Mouse (Mus musculus): ENCODE measurements at regions not wholly inside any gene's neighbourhood (a gene's known extent, or its start where the extent isn't known, plus 50 kb on each side); places are given as distances from the start of the nearest gene placed in this dataset.

- 67% methylated on average over 3 of the region's 3 CpGs for WGBS
- Histone ChIP-seq H3K4me3 (no peak overlapping the region), H3K36me3 (ENCODE audit: control insufficient read depth, insufficient read depth, low read length) (no peaks in the 10 kb centered on the region), H3K4me1 (ENCODE audit: control insufficient read depth, insufficient read depth, low read length) (no peaks in the 10 kb centered on the region), H3K9ac (ENCODE audit: low read depth, low read length) (no peak overlapping the region), H3K79me2 (replicated peaks; ENCODE audit: control insufficient read depth, insufficient read depth, low read length) (no peaks in the 10 kb centered on the region), H3K27ac (no peak overlapping the region), H3K27me3 (ENCODE audit: control insufficient read depth, insufficient read depth, low read length) (no peaks in the 10 kb centered on the region)
- DNase-seq, result no peak
- intact Hi-C loops (cut with DNase I), result no loop called here
- TF ChIP-seq EP300 (IDR thresholded peaks at IDR 0.05; ENCODE audit: insufficient read depth, low read depth, low read length) (no peak), POLR2A (IDR thresholded peaks at IDR 0.05; ENCODE audit: insufficient read depth, low read depth, low read length) (no peak), CTCF (IDR thresholded peaks at IDR 0.05) (no peak)
These were observed 96.0 kb upstream of the Lmo4 start for GRCm38 (mm10) chr3:144301068-144301467.

DNA sequence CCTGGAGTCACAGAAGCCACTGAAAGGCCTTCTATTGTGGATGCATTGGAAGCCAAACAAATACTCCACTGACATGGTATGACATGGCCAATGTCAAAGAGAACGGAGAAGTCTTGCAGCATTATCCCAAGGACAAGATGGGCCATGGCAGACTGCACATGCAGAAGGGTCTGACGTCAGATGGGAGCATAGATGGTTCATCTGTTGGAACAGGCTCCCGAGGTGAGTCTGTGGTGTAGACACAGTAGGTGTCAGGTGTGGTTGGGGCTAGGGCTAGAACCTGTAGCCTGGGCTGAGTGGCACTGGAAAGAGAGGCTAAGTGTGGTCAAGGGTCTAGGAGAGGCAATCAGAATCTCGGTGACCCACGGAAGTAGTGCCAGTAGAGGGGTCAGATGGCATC is 94.2 kb upstream of the Lmo4 start:
- H3K79me2 ChIP-seq (replicated peaks; ENCODE audit: control insufficient read depth, insufficient read depth, low read length), result no peaks in the 10 kb centered on the region
- H3K9ac ChIP-seq (ENCODE audit: low read depth, low read length), result no peak overlapping the region
- TF ChIP-seq EP300 (IDR thresholded peaks at IDR 0.05; ENCODE audit: insufficient read depth, low read depth, low read length), result no peak
- TF ChIP-seq POLR2A (IDR thresholded peaks at IDR 0.05; ENCODE audit: insufficient read depth, low read depth, low read length), result no peak
- TF ChIP-seq CTCF (IDR thresholded peaks at IDR 0.05), result no peak
- no peaks in the 10 kb centered on the region for H3K36me3 ChIP-seq (ENCODE audit: control insufficient read depth, insufficient read depth, low read length)
- H3K27ac ChIP-seq, result no peak overlapping the region
- no peak for DNase-seq
- H3K27me3 ChIP-seq (ENCODE audit: control insufficient read depth, insufficient read depth, low read length), result no peaks in the 10 kb centered on the region
- no peak overlapping the region for H3K4me3 ChIP-seq
- H3K4me1 ChIP-seq (ENCODE audit: control insufficient read depth, insufficient read depth, low read length), result no peaks in the 10 kb centered on the region
- intact Hi-C loops (cut with DNase I), result no loop called here
- 87% methylated on average over 5 of the region's 5 CpGs for WGBS

GRCm38 (mm10) chr3:144289489-144289888 is 84.5 kb upstream of the Lmo4 start:
- intact Hi-C loops (cut with DNase I), result no loop called here
- 71% methylated on average over 3 of the region's 3 CpGs for WGBS

GRCm38 (mm10) chr3:144286100-144286499 is 81.1 kb upstream of the Lmo4 start:
- H3K4me1 ChIP-seq (ENCODE audit: control insufficient read depth, insufficient read depth, low read length), result no peaks in the 10 kb centered on the region
- intact Hi-C loops (cut with DNase I), result no loop called here
- no peaks in the 10 kb centered on the region for H3K79me2 ChIP-seq (replicated peaks; ENCODE audit: control insufficient read depth, insufficient read depth, low read length)
- no peak for DNase-seq
- no peak for TF ChIP-seq EP300 (IDR thresholded peaks at IDR 0.05; ENCODE audit: insufficient read depth, low read depth, low read length)
- TF ChIP-seq POLR2A (IDR thresholded peaks at IDR 0.05; ENCODE audit: insufficient read depth, low read depth, low read length), result no peak
- TF ChIP-seq CTCF (IDR thresholded peaks at IDR 0.05), result no peak
- H3K27ac ChIP-seq, result no peak overlapping the region
- H3K9ac ChIP-seq (ENCODE audit: low read depth, low read length), result no peak overlapping the region
- no peaks in the 10 kb centered on the region for H3K36me3 ChIP-seq (ENCODE audit: control insufficient read depth, insufficient read depth, low read length)
- no peak overlapping the region for H3K4me3 ChIP-seq
- WGBS, result 86% methylated on average over 8 of the region's 8 CpGs
- H3K27me3 ChIP-seq (ENCODE audit: control insufficient read depth, insufficient read depth, low read length), result no peaks in the 10 kb centered on the region

More at GRCm38 (mm10) chr3:144289489-144289888, 84.5 kb upstream of the Lmo4 start:
- no peaks in the 10 kb centered on the region for H3K27me3 ChIP-seq (ENCODE audit: control insufficient read depth, insufficient read depth, low read length)
- no peaks in the 10 kb centered on the region for H3K4me1 ChIP-seq (ENCODE audit: control insufficient read depth, insufficient read depth, low read length)
- no peak for TF ChIP-seq POLR2A (IDR thresholded peaks at IDR 0.05; ENCODE audit: insufficient read depth, low read depth, low read length)
- TF ChIP-seq EP300 (IDR thresholded peaks at IDR 0.05; ENCODE audit: insufficient read depth, low read depth, low read length), result no peak
- TF ChIP-seq CTCF (IDR thresholded peaks at IDR 0.05), result no peak
- no peak for DNase-seq
- no peak overlapping the region for H3K4me3 ChIP-seq
- H3K36me3 ChIP-seq (ENCODE audit: control insufficient read depth, insufficient read depth, low read length), result no peaks in the 10 kb centered on the region
- no peaks in the 10 kb centered on the region for H3K79me2 ChIP-seq (replicated peaks; ENCODE audit: control insufficient read depth, insufficient read depth, low read length)
- H3K9ac ChIP-seq (ENCODE audit: low read depth, low read length), result no peak overlapping the region
- H3K27ac ChIP-seq, result no peak overlapping the region

DNA sequence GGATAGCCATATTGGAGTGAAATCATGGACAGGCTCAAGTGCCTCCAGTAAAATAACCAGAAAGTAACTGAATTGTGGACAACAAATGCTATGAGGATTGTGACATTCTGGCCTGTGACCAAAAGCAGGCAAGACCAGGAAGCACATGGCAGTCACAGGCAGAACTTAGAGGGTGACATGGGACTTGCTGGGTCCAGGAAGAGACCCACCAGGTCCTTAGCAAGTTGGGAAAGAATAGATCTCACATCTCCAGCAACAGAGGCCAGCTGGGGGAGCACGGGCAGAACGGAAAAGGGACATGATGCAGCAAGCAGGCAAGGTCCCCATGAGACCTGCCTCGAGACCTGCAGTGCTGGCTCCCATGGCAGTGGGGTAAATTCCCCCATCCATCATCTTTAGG is 79.3 kb upstream of the Lmo4 start:
- Histone ChIP-seq H3K27me3 (ENCODE audit: control insufficient read depth, insufficient read depth, low read length) (no peaks in the 10 kb centered on the region), H3K27ac (no peak overlapping the region), H3K36me3 (ENCODE audit: control insufficient read depth, insufficient read depth, low read length) (no peaks in the 10 kb centered on the region), H3K4me1 (ENCODE audit: control insufficient read depth, insufficient read depth, low read length) (no peaks in the 10 kb centered on the region), H3K79me2 (replicated peaks; ENCODE audit: control insufficient read depth, insufficient read depth, low read length) (no peaks in the 10 kb centered on the region), H3K9ac (ENCODE audit: low read depth, low read length) (no peak overlapping the region), H3K4me3 (no peak overlapping the region)
- intact Hi-C loops (cut with DNase I), result no loop called here
- TF ChIP-seq CTCF (IDR thresholded peaks at IDR 0.05) (no peak), POLR2A (IDR thresholded peaks at IDR 0.05; ENCODE audit: insufficient read depth, low read depth, low read length) (no peak), EP300 (IDR thresholded peaks at IDR 0.05; ENCODE audit: insufficient read depth, low read depth, low read length) (no peak)
- DNase-seq, result no peak
- whole genome bisulfite sequencing, result 62% methylated on average over 3 of the region's 3 CpGs

- Histone ChIP-seq H3K9ac (ENCODE audit: low read depth, low read length) (no peak overlapping the region), H3K4me3 (no peak overlapping the region), H3K27ac (no peak overlapping the region), H3K36me3 (ENCODE audit: control insufficient read depth, insufficient read depth, low read length) (no peaks in the 10 kb centered on the region), H3K4me1 (ENCODE audit: control insufficient read depth, insufficient read depth, low read length) (no peaks in the 10 kb centered on the region), H3K27me3 (ENCODE audit: control insufficient read depth, insufficient read depth, low read length) (no peaks in the 10 kb centered on the region), H3K79me2 (replicated peaks; ENCODE audit: control insufficient read depth, insufficient read depth, low read length) (no peaks in the 10 kb centered on the region)
- intact Hi-C loops (cut with DNase I), result no loop called here
- DNase-seq, result no peak
- 89% methylated on average over 5 of the region's 5 CpGs for WGBS
- no peak for TF ChIP-seq POLR2A (IDR thresholded peaks at IDR 0.05; ENCODE audit: insufficient read depth, low read depth, low read length)
- TF ChIP-seq EP300 (IDR thresholded peaks at IDR 0.05; ENCODE audit: insufficient read depth, low read depth, low read length), result no peak
- no peak for TF ChIP-seq CTCF (IDR thresholded peaks at IDR 0.05)
These were observed 68.1 kb upstream of the Lmo4 start for GRCm38 (mm10) chr3:144273115-144273514.
